27 mouse cellular contexts compared by ENCODE assay signal in genomic region chr6:35337836-35338235, GRCm38 (mm10). TPM values are rescaled to one million over a fixed set of nuclear protein-coding genes. Genes with fewer than 3 reads are reported as not detected.
DNase-seq lines count a peak whose midpoint lies in the region; TF ChIP-seq lines count a peak whose summit lies in the region.
"Had no signal": no experiment of that assay in that cellular context is flagged by ENCODE, and none has a peak within 500 bp of the region (broad histone marks: within the 10 kb centered on the region; RNA-seq: fewer than 3 reads in every experiment).

No protein-coding gene starts in this region.

- no peak for TF ChIP-seq POLR2A in liver, adult 2 months (IDR thresholded peaks at IDR 0.05; ENCODE audit: extremely low read depth, insufficient read depth, low read length)
- TF ChIP-seq POLR2A in testis, adult 2 months (IDR thresholded peaks at IDR 0.05; ENCODE audit: control insufficient read depth, low read depth, low read length), result no peak

- H3K9ac ChIP-seq in liver, adult 2 months (ENCODE audit: low read depth, low read length), result no peak overlapping the region
- H3K9ac ChIP-seq: embryonic facial prominence, embryonic 13.5 days; embryonic facial prominence, embryonic 15.5 days; forebrain, embryonic 12.5 days had no signal

- DNase-seq in heart, adult 11 months, result peak; percentile 80
- no peak for DNase-seq in heart, postnatal 14 days
- DNase-seq in liver, adult 2 months (ENCODE audit: extremely low read depth, low read depth, low spot score), result peak; percentile 28
- no peak for DNase-seq in liver
- no peak for DNase-seq in testis, postnatal 14 days (ENCODE audit: low spot score)
- DNase-seq: adrenal gland, adult 8-10 months; adrenal gland, postnatal 14 days; adrenal gland, postnatal 36 days; B cell, adult 2 months; cerebellum, adult 11-12 months; cerebellum, adult 2 months; cerebellum, adult 9-10 months; cerebellum, postnatal 10 days; cerebellum, postnatal 25 days; embryo, embryonic 11 days had no signal

- no peak overlapping the region for H3K4me3 ChIP-seq in liver, adult 2 months (ENCODE audit: insufficient read depth, low read depth, low read length)
- H3K4me3 ChIP-seq in testis, adult 2 months (ENCODE audit: control insufficient read depth, low read depth, low read length), result no peak overlapping the region
- H3K4me3 ChIP-seq: embryonic facial prominence, embryonic 13.5 days; embryonic facial prominence, embryonic 15.5 days; erythroblast, embryonic 14.5 days; forebrain, embryonic 10.5 days; forebrain, embryonic 12.5 days had no signal

- H3K27me3 ChIP-seq in liver, adult 2 months (ENCODE audit: control insufficient read depth, insufficient read depth, low read length), result no peaks in the 10 kb centered on the region
- H3K27me3 ChIP-seq in testis, adult 2 months (ENCODE audit: control insufficient read depth, insufficient read depth, low read length), result no peaks in the 10 kb centered on the region
- H3K27me3 ChIP-seq: CH12.LX; embryonic facial prominence, embryonic 13.5 days; embryonic facial prominence, embryonic 15.5 days; forebrain, embryonic 12.5 days; Patski had no signal

- no peaks in the 10 kb centered on the region for H3K79me2 ChIP-seq in liver, adult 2 months (ENCODE audit: control insufficient read depth, insufficient read depth, low read length)

- H3K4me1 ChIP-seq in liver, adult 2 months (ENCODE audit: control insufficient read depth, insufficient read depth, low read length), result no peaks in the 10 kb centered on the region
- no peaks in the 10 kb centered on the region for H3K4me1 ChIP-seq in testis, adult 2 months (ENCODE audit: control insufficient read depth, insufficient read depth, low read length)
- H3K4me1 ChIP-seq: embryonic facial prominence, embryonic 13.5 days; embryonic facial prominence, embryonic 15.5 days had no signal

- H3K36me3 ChIP-seq in liver, adult 2 months (ENCODE audit: control insufficient read depth, insufficient read depth, low read length), result no peaks in the 10 kb centered on the region
- no peaks in the 10 kb centered on the region for H3K36me3 ChIP-seq in testis, adult 2 months (ENCODE audit: control insufficient read depth, insufficient read depth, low read length)
- H3K36me3 ChIP-seq: embryonic facial prominence, embryonic 13.5 days; embryonic facial prominence, embryonic 15.5 days; forebrain, embryonic 10.5 days; forebrain, embryonic 12.5 days; G1E had no signal

- intact Hi-C loops in heart, postnatal 14 days (cut with DNase I), result no loop called here

- H3K27ac ChIP-seq in liver, adult 2 months (replicated peaks; ENCODE audit: insufficient read depth, low read depth, low read length), result no peak overlapping the region
- peak overlapping the region; percentile 51 for H3K27ac ChIP-seq in testis, adult 2 months (ENCODE audit: control insufficient read depth, insufficient read depth, low read depth, low read length)
- H3K27ac ChIP-seq: embryonic facial prominence, embryonic 13.5 days; embryonic facial prominence, embryonic 15.5 days; forebrain, embryonic 10.5 days; forebrain, embryonic 12.5 days had no signal

- 49% methylated on average over 8 of the region's 8 CpGs for WGBS in liver, adult 2 months

- no peak for TF ChIP-seq CTCF in liver, adult 2 months (IDR thresholded peaks at IDR 0.05; ENCODE audit: low read depth, low read length)
- no peak for TF ChIP-seq CTCF in testis, adult 2 months (IDR thresholded peaks at IDR 0.05; ENCODE audit: control insufficient read depth, insufficient read depth, insufficient replicate concordance, low read depth, low read length)

RNA-seq across cellular contexts. Expression of gene Fam180a, which starts 11.9 kb away (rescaled TPM):
- total RNA-seq in heart, postnatal 14 days (2021), result 1 to 10 TPM; 1.5 to 2.2 TPM
- 1.0 and 1.7 TPM in 2 replicates for total RNA-seq in liver, adult 2 months (2014; rRNA removed)
- 0.09 and 0.11 TPM in 2 replicates for polyA plus RNA-seq in liver, adult 2 months (2012; rRNA removed)
- 0.08 and 0.21 TPM in 2 replicates for polyA plus RNA-seq in testis, adult 2 months (2012; rRNA removed)
- total RNA-seq: CH12.LX, G1E had no signal
- polyA plus RNA-seq: activated CD4-positive, CD25-positive, alpha-beta regulatory T cell, adult 4 months; CD4-positive, CD25-positive, alpha-beta regulatory T cell, adult 4 months; embryonic facial prominence, embryonic 11.5 days; erythroblast, embryonic 14.5 days; forebrain, embryonic 10.5 days; forebrain, embryonic 12.5 days; G1E; Patski had no signal

RNA-seq across cellular contexts. Expression of gene Slc13a4, which starts 29.9 kb away (rescaled TPM):
- under 1 TPM; 0.17 to 0.33 TPM for total RNA-seq in heart, postnatal 14 days (2021)
- under 0.01 and 0.09 TPM in 2 replicates for total RNA-seq in liver, adult 2 months (2014; rRNA removed)
- 0.06 and 0.10 TPM in 2 replicates for polyA plus RNA-seq in liver, adult 2 months (2012; rRNA removed)
- polyA plus RNA-seq in testis, adult 2 months (2012; rRNA removed), result 3.9 and 5.8 TPM in 2 replicates
- total RNA-seq: CH12.LX had no signal
- polyA plus RNA-seq: erythroblast, embryonic 14.5 days; G1E; Patski had no signal

Comparison
In these comparisons a context has a peak if more than half of its experiments do, and no peak if none do; other contexts are left out.
1. DNase-seq: peak in heart, adult 11 months (single experiment) and liver, adult 2 months (single experiment); none in heart, postnatal 14 days (0 of 2), liver (single experiment) and testis, postnatal 14 days (single experiment).